Mouse (Mus musculus) myocyte (in vitro differentiated cells): Measurements from ENCODE around the gene Lrrc4. TPM values are rescaled to one million over a fixed set of nuclear protein-coding genes. Genes with fewer than 3 reads are reported as not detected.

Experiments used
- H3K27me3 ChIP-seq: one replicate; pipeline ENCODE4 v1.6.1; 2011; ENCODE audit not compliant: control insufficient read depth, insufficient read depth, insufficient read length
- H3K36me3 ChIP-seq: one replicate; pipeline ENCODE4 v1.6.1; 2011; ENCODE audit not compliant: control insufficient read depth, insufficient read depth
- H3K4me2 ChIP-seq: one replicate; pipeline ENCODE4 v1.6.1; 2011; ENCODE audit warnings: low read depth, control low read depth
- H3K4me3 ChIP-seq: one replicate; pipeline ENCODE4 v1.5.1; 2011; ENCODE audit warnings: mild to moderate bottlenecking, control low read depth, moderate library complexity
- H3K79me2 ChIP-seq: one replicate; pipeline ENCODE4 v1.6.1; 2011; ENCODE audit not compliant: control insufficient read depth, insufficient read depth
- H3ac ChIP-seq: one replicate; pipeline ENCODE4 v1.6.1; 2011; ENCODE audit not compliant: control insufficient read depth, insufficient read length
- CEBPB ChIP-seq: IDR thresholded peaks from 2 replicates; pipeline ENCODE4 v1.6.1; 2011; ENCODE audit warnings: mild to moderate bottlenecking, moderate library complexity; ENCODE audit not compliant: poor library complexity, insufficient read depth, severe bottlenecking
- E2F4 ChIP-seq: IDR thresholded peaks from one replicate; pipeline ENCODE4 v1.6.1; 2011; ENCODE audit warnings: mild to moderate bottlenecking, control low read depth, moderate library complexity; ENCODE audit not compliant: insufficient read depth
- MAX ChIP-seq: IDR thresholded peaks from one replicate; pipeline ENCODE4 v1.6.1; 2011; ENCODE audit warnings: low read depth, mild to moderate bottlenecking, control low read depth
- MYOD1 ChIP-seq, 3 experiments: IDR thresholded peaks; one replicate each; pipeline ENCODE4 v1.6.1; 2011; ENCODE audit warnings: control low read depth in 2 of 3, low read depth in 2 of 3, mild to moderate bottlenecking in 2 of 3, moderate library complexity in 1 of 3; ENCODE audit not compliant: insufficient read length in 2 of 3, control insufficient read depth in 1 of 3
- MYOG ChIP-seq, 3 experiments: IDR thresholded peaks; one replicate each; pipeline ENCODE4 v1.6.1; 2011; ENCODE audit warnings: control low read depth in 2 of 3, low read depth in 2 of 3, mild to moderate bottlenecking in 2 of 3; ENCODE audit not compliant: insufficient read length in 2 of 3, control insufficient read depth in 1 of 3, insufficient read depth in 1 of 3
- POLR2A ChIP-seq: IDR thresholded peaks from one replicate; pipeline ENCODE4 v1.6.1; 2011; ENCODE audit warnings: low read depth, mild to moderate bottlenecking, control low read depth, moderate library complexity; ENCODE audit not compliant: insufficient read length
- POLR2AphosphoS2 ChIP-seq: IDR thresholded peaks from one replicate; pipeline ENCODE4 v1.6.1; 2011; ENCODE audit warnings: low read depth, control low read depth; ENCODE audit not compliant: insufficient read length
- REST ChIP-seq: IDR thresholded peaks from one replicate; pipeline ENCODE4 v1.6.1; 2011; ENCODE audit warnings: mild to moderate bottlenecking, control low read depth, moderate library complexity; ENCODE audit not compliant: insufficient read depth, insufficient read length
- SRF ChIP-seq: IDR thresholded peaks from one replicate; pipeline ENCODE4 v1.6.1; 2011; ENCODE audit warnings: low read depth; ENCODE audit not compliant: control insufficient read depth, insufficient read length
- TCF12 ChIP-seq: IDR thresholded peaks from one replicate; pipeline ENCODE4 v1.6.1; 2011; ENCODE audit warnings: mild to moderate bottlenecking, control low read depth; ENCODE audit not compliant: poor library complexity, insufficient read depth, severe bottlenecking
- TCF3 ChIP-seq: IDR thresholded peaks from one replicate; pipeline ENCODE4 v1.6.1; 2011; ENCODE audit warnings: low read depth, control low read depth; ENCODE audit not compliant: insufficient read length
- USF1 ChIP-seq: IDR thresholded peaks from one replicate; pipeline ENCODE4 v1.6.1; 2011; ENCODE audit warnings: low read depth, mild to moderate bottlenecking, control low read depth, moderate library complexity
- polyA plus RNA-seq: library from polyadenylated mRNA; unstranded; fragments of >200 nt; fragmentation: generic; extraction: Trizol; gene quantifications from one replicate; pipeline ENCODE4 v1.2.1, GENCODE M21; 2012; ENCODE audit warnings: missing spikeins

Lrrc4 gene
- polyA plus RNA-seq, 1 experiment, result 0.72 TPM

DNA sequence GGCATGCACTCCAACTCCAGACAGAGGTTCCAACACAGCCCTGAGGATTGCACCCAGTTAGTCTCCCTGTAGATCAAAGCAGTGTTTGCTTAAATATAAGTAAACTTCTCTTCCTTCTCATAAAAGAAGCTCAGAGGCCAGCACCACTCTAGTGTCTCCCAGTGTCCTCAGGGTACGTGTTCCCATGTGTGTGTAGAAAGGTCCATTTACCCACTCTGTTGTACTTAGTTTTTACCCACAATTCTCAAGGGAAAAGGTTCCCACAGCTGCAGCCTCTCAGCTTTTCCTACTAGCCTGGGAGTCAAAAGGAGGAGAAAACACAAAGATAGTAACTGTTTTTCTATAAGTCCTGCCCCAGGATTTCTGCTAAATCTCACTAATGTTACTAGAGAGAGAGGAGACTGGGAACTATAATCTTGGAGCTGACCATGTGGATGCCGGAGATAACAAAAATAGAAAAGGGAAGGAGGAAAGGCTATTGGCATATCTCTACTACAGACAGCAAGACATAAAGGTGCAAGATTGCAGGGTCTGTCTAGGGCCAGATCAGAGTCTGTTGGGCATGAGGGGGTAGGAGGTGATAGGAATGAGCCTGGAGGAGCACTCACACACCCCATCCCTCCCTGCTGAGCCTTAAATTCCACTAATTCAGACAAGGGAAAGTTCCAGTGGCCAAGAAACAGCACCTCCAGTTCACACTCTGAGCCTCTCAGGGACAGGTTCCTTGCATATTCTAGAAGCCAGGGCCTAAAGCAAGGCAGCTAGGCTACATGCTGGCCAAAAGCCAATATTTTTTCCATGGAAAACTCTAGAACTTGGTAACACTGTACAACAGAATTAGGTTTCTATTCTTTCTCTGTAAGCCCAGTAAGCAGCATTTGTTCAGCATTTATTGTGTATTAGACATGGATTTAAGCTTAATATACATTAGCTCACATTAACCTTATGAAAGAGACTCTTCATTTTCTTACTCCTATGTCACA is 25.9 kb upstream of the Lrrc4 start:
- H3K4me3 ChIP-seq, result no peak overlapping the region
- no peaks in the 10 kb centered on the region for H3K27me3 ChIP-seq
- TF ChIP-seq USF1 (no peak), TCF12 (no peak), REST (no peak), MYOD1 (IDR thresholded peaks at IDR 0.05; ENCODE audit: control insufficient read depth in 1 of 3, insufficient read length in 2 of 3, low read depth in 2 of 3) (no peak), MYOG (IDR thresholded peaks at IDR 0.05; ENCODE audit: control insufficient read depth in 1 of 3, insufficient read depth in 1 of 3, insufficient read length in 2 of 3, low read depth in 2 of 3) (no peak), MAX (no peak)
- H3K36me3 ChIP-seq, result no peaks in the 10 kb centered on the region
- no peak overlapping the region for H3ac ChIP-seq
- no peaks in the 10 kb centered on the region for H3K79me2 ChIP-seq
- no peak overlapping the region for H3K4me2 ChIP-seq

DNA sequence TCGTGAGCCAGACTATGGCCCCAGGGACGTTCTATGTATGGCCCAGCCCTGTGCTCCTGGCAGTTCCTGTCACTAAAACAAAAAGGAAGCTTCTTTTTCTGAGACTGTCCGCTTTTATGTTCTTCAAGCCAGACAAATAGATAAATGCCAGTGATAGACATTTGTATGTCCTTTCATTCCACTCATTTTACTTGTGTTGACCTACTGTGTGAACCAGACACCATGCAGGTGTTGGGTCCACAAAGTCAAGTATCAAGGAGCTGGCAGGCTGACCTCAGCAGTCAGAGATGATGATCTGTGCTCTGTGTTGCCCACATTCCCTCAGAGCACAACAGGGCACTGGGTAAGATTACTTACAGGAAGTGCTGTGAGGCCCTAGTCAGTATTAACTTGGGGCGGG is 25.2 kb upstream of the Lrrc4 start:
- Histone ChIP-seq H3K4me3 (no peak overlapping the region), H3K79me2 (no peaks in the 10 kb centered on the region), H3ac (no peak overlapping the region), H3K36me3 (no peaks in the 10 kb centered on the region), H3K4me2 (no peak overlapping the region), H3K27me3 (no peaks in the 10 kb centered on the region)
- TF ChIP-seq MAX (no peak), E2F4 (no peak), POLR2A (no peak), USF1 (no peak), CEBPB (no peak), TCF12 (no peak), POLR2AphosphoS2 (no peak)

- H3K4me2 ChIP-seq, result no peak overlapping the region
- H3ac ChIP-seq, result no peak overlapping the region
- no peak for TF ChIP-seq POLR2A
- H3K79me2 ChIP-seq, result no peaks in the 10 kb centered on the region
- no peaks in the 10 kb centered on the region for H3K27me3 ChIP-seq
- no peak overlapping the region for H3K4me3 ChIP-seq
- H3K36me3 ChIP-seq, result no peaks in the 10 kb centered on the region
These were observed 23.9 kb upstream of the Lrrc4 start for GRCm38 (mm10) chr6:28855442-28855841.

- Histone ChIP-seq H3K27me3 (no peaks in the 10 kb centered on the region), H3K4me2 (no peak overlapping the region), H3ac (no peak overlapping the region), H3K79me2 (no peaks in the 10 kb centered on the region), H3K4me3 (no peak overlapping the region), H3K36me3 (no peaks in the 10 kb centered on the region)
- no peak for TF ChIP-seq TCF3
- TF ChIP-seq CEBPB, result no peak
- no peak for TF ChIP-seq POLR2A
- no peak for TF ChIP-seq USF1
These were observed 23.1 kb upstream of the Lrrc4 start for GRCm38 (mm10) chr6:28854598-28854997.

- no peaks in the 10 kb centered on the region for H3K36me3 ChIP-seq
- no peak overlapping the region for H3K4me3 ChIP-seq
- H3K27me3 ChIP-seq, result no peaks in the 10 kb centered on the region
- H3ac ChIP-seq, result no peak overlapping the region
- no peak overlapping the region for H3K4me2 ChIP-seq
- TF ChIP-seq REST (no peak), TCF3 (no peak), MYOD1 (IDR thresholded peaks at IDR 0.05; ENCODE audit: control insufficient read depth in 1 of 3, insufficient read length in 2 of 3, low read depth in 2 of 3) (no peak), MYOG (IDR thresholded peaks at IDR 0.05; ENCODE audit: control insufficient read depth in 1 of 3, insufficient read depth in 1 of 3, insufficient read length in 2 of 3, low read depth in 2 of 3) (no peak), POLR2AphosphoS2 (no peak), TCF12 (no peak), USF1 (no peak), MAX (no peak)
- H3K79me2 ChIP-seq, result peaks cover 6% of the 10 kb centered on the region
These were observed 22.1 kb upstream of the Lrrc4 start for GRCm38 (mm10) chr6:28853654-28854053.

- Histone ChIP-seq H3K36me3 (no peaks in the 10 kb centered on the region), H3K27me3 (no peaks in the 10 kb centered on the region), H3K4me2 (no peak overlapping the region), H3ac (no peak overlapping the region), H3K79me2 (peaks cover 10% of the 10 kb centered on the region), H3K4me3 (no peak overlapping the region)
- TF ChIP-seq CEBPB, result no peak
- no peak for TF ChIP-seq SRF
- TF ChIP-seq REST, result no peak
- TF ChIP-seq USF1, result no peak
- no peak for TF ChIP-seq TCF3
- no peak for TF ChIP-seq MYOD1 (IDR thresholded peaks at IDR 0.05; ENCODE audit: control insufficient read depth in 1 of 3, insufficient read length in 2 of 3, low read depth in 2 of 3)
- TF ChIP-seq POLR2AphosphoS2, result no peak
- TF ChIP-seq MAX, result no peak
- no peak for TF ChIP-seq TCF12
These were observed 21.6 kb upstream of the Lrrc4 start for GRCm38 (mm10) chr6:28853164-28853563.
